Mouse (Mus musculus) CH12.LX (cell line): ENCODE measurements at regions not wholly inside any gene's neighbourhood (a gene's known extent, or its start where the extent isn't known, plus 50 kb on each side); places are given as distances from the start of the nearest gene placed in this dataset.

ENCODE experiments used
- ELF1 ChIP-seq: IDR thresholded peaks from 2 replicates; pipeline ENCODE4 v1.6.1; 2014; ENCODE audit warnings: low read depth, mild to moderate bottlenecking, inconsistent platforms, low read length, improper control_type of control experiment
- EP300 ChIP-seq: IDR thresholded peaks from 2 replicates; pipeline ENCODE4 v1.6.1; 2011; ENCODE audit warnings: low read length, improper control_type of control experiment
- HCFC1 ChIP-seq: IDR thresholded peaks from 2 replicates; pipeline ENCODE4 v1.6.1; 2012; ENCODE audit warnings: low read depth, mild to moderate bottlenecking, inconsistent platforms, low read length, improper control_type of control experiment
- JUN ChIP-seq: IDR thresholded peaks from 2 replicates; pipeline ENCODE4 v1.6.1; 2011; ENCODE audit warnings: low read depth, mild to moderate bottlenecking, low read length, improper control_type of control experiment, moderate library complexity; ENCODE audit not compliant: insufficient read depth
- JUND ChIP-seq: conservative IDR thresholded peaks from 2 replicates; pipeline ENCODE4 v1.6.1; 2011; ENCODE audit warnings: low read depth, low read length, improper control_type of control experiment
- MAFK ChIP-seq: IDR thresholded peaks from 2 replicates; pipeline ENCODE4 v1.6.1; 2011; ENCODE audit warnings: low read length, improper control_type of control experiment; ENCODE audit not compliant: insufficient replicate concordance
- MAX ChIP-seq: IDR thresholded peaks from 2 replicates; pipeline ENCODE4 v1.6.1; 2011; ENCODE audit warnings: low read length, improper control_type of control experiment
- POLR2A ChIP-seq: IDR thresholded peaks from 2 replicates; pipeline ENCODE4 v1.6.1; 2011; ENCODE audit warnings: low read depth, mild to moderate bottlenecking, improper control_type of control experiment, low read length
- POLR2AphosphoS2 ChIP-seq: IDR thresholded peaks from 2 replicates; pipeline ENCODE4 v1.6.1; 2011; ENCODE audit warnings: low read depth, low read length, improper control_type of control experiment
- SMC3 ChIP-seq: IDR thresholded peaks from 2 replicates; pipeline ENCODE4 v1.6.1; 2011; ENCODE audit warnings: low read depth, low read length, improper control_type of control experiment
- UBTF ChIP-seq: IDR thresholded peaks from 2 replicates; pipeline ENCODE4 v1.6.1; 2012; ENCODE audit warnings: low read depth, mild to moderate bottlenecking, inconsistent platforms, low read length, improper control_type of control experiment, moderate library complexity
- ZMIZ1 ChIP-seq: IDR thresholded peaks from 2 replicates; pipeline ENCODE4 v1.6.1; 2012; ENCODE audit warnings: low read depth, mild to moderate bottlenecking, inconsistent platforms, low read length, improper control_type of control experiment
- ZNF384 ChIP-seq: IDR thresholded peaks from 2 replicates; pipeline ENCODE4 v1.6.1; 2012; ENCODE audit warnings: low read depth, low read length, improper control_type of control experiment, inconsistent platforms

- no peak for TF ChIP-seq POLR2A
- TF ChIP-seq SMC3, result 0 out of 2 replicates have a peak, but pooled peaks have one; percentile 5
- TF ChIP-seq JUN, result no peak
- no peak for TF ChIP-seq JUND
- TF ChIP-seq POLR2AphosphoS2, result no peak
- no peak for TF ChIP-seq ZNF384
- no peak for TF ChIP-seq EP300
- no peak for TF ChIP-seq UBTF
- no peak for TF ChIP-seq ZMIZ1
- no peak for TF ChIP-seq MAFK
- no peak for TF ChIP-seq HCFC1
- no peak for TF ChIP-seq ELF1
- TF ChIP-seq MAX, result no peak
Observed at GRCm38 (mm10) chr2:82387744-82388143, 334.7 kb downstream of the Zfp804a start.
